8 mouse cellular contexts compared by ENCODE assay signal in the genomic region with DNA sequence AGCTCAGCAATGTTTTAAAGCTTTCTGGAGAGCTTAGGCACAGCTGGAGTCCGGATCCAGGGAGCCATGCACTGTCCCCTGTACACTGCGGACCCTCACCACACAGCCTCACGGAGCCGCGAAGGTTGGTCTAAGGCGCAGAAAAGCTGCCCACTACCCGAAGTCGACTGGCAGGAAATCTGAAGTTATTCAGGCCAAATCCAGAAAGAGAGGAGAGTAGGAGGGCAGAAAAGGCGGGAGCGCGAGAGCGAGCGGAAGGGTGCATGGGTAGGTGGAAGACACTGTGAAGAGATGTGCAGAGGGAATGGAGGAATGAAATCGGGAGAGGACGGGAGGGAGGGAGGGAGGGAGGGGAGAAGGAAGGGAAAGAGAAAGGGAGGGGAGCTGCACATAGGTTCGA. TPM values are rescaled to one million over a fixed set of nuclear protein-coding genes. Genes with fewer than 3 reads are reported as not detected.
DNase-seq lines count a peak whose midpoint lies in the region; ATAC-seq and TF ChIP-seq lines count a peak whose summit lies in the region.

No protein-coding gene starts in this region.

- H3K27ac ChIP-seq in thymus, adult 2 months (ENCODE audit: control insufficient read depth, insufficient read depth, low read length): no peak overlapping the region
- peak overlapping the region; percentile 77 for H3K27ac ChIP-seq in hindbrain, embryonic 15.5 days (replicated peaks)
- H3K27ac ChIP-seq in midbrain, embryonic 15.5 days: peak overlapping the region; percentile 83

- H3K27me3 ChIP-seq in thymus, adult 2 months (ENCODE audit: control insufficient read depth, insufficient read depth, low read length): no peaks in the 10 kb centered on the region
- no peaks in the 10 kb centered on the region for H3K27me3 ChIP-seq in hindbrain, embryonic 15.5 days
- H3K27me3 ChIP-seq in midbrain, embryonic 15.5 days (replicated peaks): no peaks in the 10 kb centered on the region

- H3K9me3 ChIP-seq in hindbrain, embryonic 15.5 days: no peaks in the 10 kb centered on the region
- no peaks in the 10 kb centered on the region for H3K9me3 ChIP-seq in midbrain, embryonic 15.5 days

- no peak for TF ChIP-seq CTCF in thymus, adult 2 months (IDR thresholded peaks at IDR 0.05; ENCODE audit: borderline replicate concordance, control insufficient read depth, extremely low read depth, insufficient read depth, low read length, poor library complexity)

- peak overlapping the region; percentile 39 for H3K9ac ChIP-seq in hindbrain, embryonic 15.5 days
- H3K9ac ChIP-seq in midbrain, embryonic 15.5 days: peak overlapping the region; percentile 63

- peak overlapping the region; percentile 7; the same call in 1 of the 2 replicates for H3K4me3 ChIP-seq in thymus, adult 2 months (ENCODE audit: control insufficient read depth, insufficient read depth, low read length)
- H3K4me3 ChIP-seq in hindbrain, embryonic 15.5 days: peak overlapping the region; percentile 44
- peak overlapping the region; percentile 43 for H3K4me3 ChIP-seq in midbrain, embryonic 15.5 days

- 3% methylated on average over 16 of the region's 16 CpGs for WGBS in thymus, adult 2 months
- 2% methylated on average over 16 of the region's 16 CpGs for WGBS in hindbrain, embryonic 15.5 days
- 0% methylated on average over 15 of the region's 16 CpGs for WGBS in midbrain, embryonic 15.5 days

- TF ChIP-seq POLR2A in thymus, adult 2 months (IDR thresholded peaks at IDR 0.05; ENCODE audit: control insufficient read depth, extremely low read depth, insufficient read depth, low read length, poor library complexity): no peak

- peak overlapping the region; percentile 87 for H3K4me2 ChIP-seq in hindbrain, embryonic 15.5 days
- H3K4me2 ChIP-seq in midbrain, embryonic 15.5 days: peak overlapping the region; percentile 83

- no peaks in the 10 kb centered on the region for H3K36me3 ChIP-seq in thymus, adult 2 months (ENCODE audit: control insufficient read depth, insufficient read depth, low read length)
- no peaks in the 10 kb centered on the region for H3K36me3 ChIP-seq in hindbrain, embryonic 15.5 days
- no peaks in the 10 kb centered on the region for H3K36me3 ChIP-seq in midbrain, embryonic 15.5 days (replicated peaks)

- peaks cover 4% of the 10 kb centered on the region for H3K4me1 ChIP-seq in thymus, adult 2 months (replicated peaks; ENCODE audit: control insufficient read depth, insufficient read depth, low read length)
- H3K4me1 ChIP-seq in hindbrain, embryonic 15.5 days (replicated peaks): peaks cover 13% of the 10 kb centered on the region
- peaks cover 9% of the 10 kb centered on the region for H3K4me1 ChIP-seq in midbrain, embryonic 15.5 days

- peak; percentile 75 for ATAC-seq in hindbrain, embryonic 15.5 days (ENCODE audit: low FRiP score, low read depth)
- peak; percentile 79 for ATAC-seq in midbrain, embryonic 15.5 days (replicated peaks)

- DNase-seq in cerebellum, adult 9-11 months: peak; percentile 6
- DNase-seq in cerebellum, postnatal 4 days (ENCODE audit: low spot score in 2 of 2): no peak
- DNase-seq in thymus, adult 2 months: peak; percentile 2
- DNase-seq in thymus, postnatal 25 days: no peak
- DNase-seq in ovary, postnatal 14 days (ENCODE audit: low spot score): no peak
- DNase-seq in spleen, adult 18-20 months: no peak

RNA-seq across cellular contexts. Expression of gene Kdm8, which starts 51.2 kb away (rescaled TPM):
- polyA plus RNA-seq in thymus, adult 2 months (2012; rRNA removed): 12.5 and 14.2 TPM in 2 replicates
- polyA plus RNA-seq in hindbrain, embryonic 15.5 days (2015; fragmentation: Nextera tagmentation; extraction: Ambion mirVana): 5.1 and 5.4 TPM in 2 replicates
- polyA plus RNA-seq in midbrain, embryonic 15.5 days (2015; fragmentation: Nextera tagmentation; extraction: Ambion mirVana): 5.1 and 5.2 TPM in 2 replicates

Comparison
In these comparisons a context has a peak if more than half of its experiments do, and no peak if none do; other contexts are left out.
1. DNase-seq: peak in cerebellum, adult 9-11 months (single experiment) and thymus, adult 2 months (single experiment); none in cerebellum, postnatal 4 days (0 of 2), thymus, postnatal 25 days (single experiment), ovary, postnatal 14 days (single experiment) and spleen, adult 18-20 months (0 of 2).
2. Peak in every context shown above with its lines, with median percentiles within 50 percentile points of each other: H3K4me3 ChIP-seq.